Mouse (Mus musculus) limb, embryonic 11.5 days (tissue): ENCODE data around the gene Prpf6. TPM values are rescaled to one million over a fixed set of nuclear protein-coding genes. Genes with fewer than 3 reads are reported as not detected.

Experiments
- ATAC-seq: fragments of 200-750 bp; cut with Nextera tagmentation; 2 replicates; pipeline ENCODE4 v1.8.0; 2017; ENCODE audit warnings: low read depth; ENCODE audit not compliant: insufficient number of reproducible peaks, low FRiP score, low TSS enrichment
- DNase-seq: peaks from one replicate; pipeline ENCODE4 v3.0.0-alpha.2; 2015; ENCODE audit warnings: low spot score
- H3K27ac ChIP-seq: fragments of 300-500 bp; sonication (generic); replicated peaks from 2 replicates; pipeline ENCODE4 v1.5.1; 2014; ENCODE audit warnings: low read depth, mild to moderate bottlenecking, low read length
- H3K27me3 ChIP-seq: fragments of 300-500 bp; sonication (generic); 2 replicates; pipeline ENCODE4 v1.6.1; 2014; ENCODE audit warnings: mild to moderate bottlenecking, low read length, mixed read lengths; ENCODE audit not compliant: control insufficient read depth, insufficient read depth
- H3K36me3 ChIP-seq: fragments of 300-500 bp; sonication (generic); 2 replicates; pipeline ENCODE4 v1.6.1; 2014; ENCODE audit warnings: mild to moderate bottlenecking, low read length, moderate library complexity, mixed read lengths; ENCODE audit not compliant: control insufficient read depth, insufficient read depth
- H3K4me1 ChIP-seq: fragments of 300-500 bp; sonication (generic); 2 replicates; pipeline ENCODE4 v1.6.1; 2014; ENCODE audit warnings: low read length, mixed read lengths; ENCODE audit not compliant: control insufficient read depth, insufficient read depth
- H3K4me2 ChIP-seq: fragments of 300-500 bp; sonication (generic); 2 replicates; pipeline ENCODE4 v1.6.1; 2014; ENCODE audit warnings: low read depth, mild to moderate bottlenecking, moderate library complexity; ENCODE audit not compliant: severe bottlenecking
- H3K4me3 ChIP-seq: fragments of 300-500 bp; sonication (generic); 2 replicates; pipeline ENCODE4 v1.5.1; 2014; ENCODE audit warnings: low read depth, low read length
- H3K9ac ChIP-seq: fragments of 300-500 bp; sonication (generic); 2 replicates; pipeline ENCODE4 v1.6.1; 2014; ENCODE audit warnings: mild to moderate bottlenecking, low read length
- H3K9me3 ChIP-seq: fragments of 300-500 bp; sonication (generic); 2 replicates; pipeline ENCODE4 v1.6.1; 2016; ENCODE audit warnings: low read length; ENCODE audit not compliant: control insufficient read depth
- WGBS: fragments of 180-500 bp; shearing (Covaris S2); extraction: QIAGEN DNeasy Blood & Tissue Kit; methylation state at CpG from one replicate; pipeline ENCODE4 v1.1.7; 2014; 5-methylcytosine and 5-hydroxymethylcytosine counted together
- polyA plus RNA-seq: library from polyadenylated mRNA; unstranded; fragments of >200 nt; fragmentation: Nextera tagmentation; extraction: Ambion mirVana; gene quantifications from 2 replicates; pipeline ENCODE4 v1.2.1, GENCODE M21; 2014

Gene Prpf6
- polyA plus RNA-seq, 1 experiment from 2014 or later: 78.7 TPM

DNA sequence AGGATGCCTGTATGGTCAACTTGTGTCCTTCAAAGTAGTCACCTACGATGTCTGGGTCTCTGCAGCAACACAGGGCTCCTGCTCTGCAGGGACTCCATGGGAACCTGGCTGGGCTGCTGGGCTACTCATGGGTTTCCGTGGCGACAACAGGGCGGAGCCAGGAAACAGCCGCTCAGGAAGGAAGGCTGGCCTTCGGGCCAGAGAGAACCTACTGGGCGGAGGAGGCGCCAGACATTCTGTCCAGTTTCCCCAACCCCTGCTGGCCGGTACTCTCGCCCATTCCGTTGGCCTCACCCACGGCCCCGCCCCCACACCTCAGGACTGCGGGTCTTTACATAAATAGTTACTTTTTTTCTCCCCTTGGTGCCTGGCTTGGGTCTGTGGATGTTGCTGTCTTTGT is 83.8 kb downstream of the Prpf6 start:
- no peaks in the 10 kb centered on the region for H3K36me3 ChIP-seq
- ATAC-seq (peak; percentile 15; the same call in 1 of the 2 replicates), DNase-seq (peak; percentile 74)
- H3K4me1 ChIP-seq: peaks cover 30% of the 10 kb centered on the region
- WGBS: 3% methylated on average over 14 of the region's 14 CpGs
- peaks cover 34% of the 10 kb centered on the region for H3K27me3 ChIP-seq
- peak overlapping the region; percentile 47; the same call in 1 of the 2 replicates for H3K27ac ChIP-seq
- peak overlapping the region; percentile 34; the same call in 1 of the 2 replicates for H3K9ac ChIP-seq
- peak overlapping the region; percentile 33 for H3K4me2 ChIP-seq
- no peak overlapping the region for H3K4me3 ChIP-seq
- no peaks in the 10 kb centered on the region for H3K9me3 ChIP-seq

DNA sequence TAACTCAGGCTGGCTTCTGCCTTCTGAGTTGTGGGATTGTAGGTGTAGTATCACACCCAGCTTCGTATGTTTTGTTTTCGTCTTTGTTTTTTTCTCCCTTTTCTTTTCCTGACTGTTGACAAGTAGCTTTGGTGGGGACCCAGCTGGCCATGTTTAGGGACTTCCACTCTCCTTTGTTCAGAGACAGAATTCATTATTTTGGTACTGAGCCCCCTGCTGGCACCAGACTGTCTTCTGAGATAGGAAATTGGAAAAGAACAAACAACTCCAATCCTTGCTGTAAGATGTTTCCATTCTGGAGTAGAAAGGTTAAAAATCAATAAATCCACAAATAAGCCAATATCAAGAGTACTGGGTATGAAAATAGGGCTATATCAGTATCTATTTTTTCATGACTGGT is 84.8 kb downstream of the Prpf6 start:
- Histone ChIP-seq H3K9ac (no peak overlapping the region), H3K9me3 (no peaks in the 10 kb centered on the region), H3K36me3 (no peaks in the 10 kb centered on the region), H3K27ac (no peak overlapping the region), H3K4me1 (peaks cover 32% of the 10 kb centered on the region), H3K27me3 (peaks cover 24% of the 10 kb centered on the region), H3K4me3 (no peak overlapping the region), H3K4me2 (no peak overlapping the region)
- DNase-seq: no peak
- no peak for ATAC-seq
- 73% methylated on average over 2 of the region's 2 CpGs for WGBS

DNA sequence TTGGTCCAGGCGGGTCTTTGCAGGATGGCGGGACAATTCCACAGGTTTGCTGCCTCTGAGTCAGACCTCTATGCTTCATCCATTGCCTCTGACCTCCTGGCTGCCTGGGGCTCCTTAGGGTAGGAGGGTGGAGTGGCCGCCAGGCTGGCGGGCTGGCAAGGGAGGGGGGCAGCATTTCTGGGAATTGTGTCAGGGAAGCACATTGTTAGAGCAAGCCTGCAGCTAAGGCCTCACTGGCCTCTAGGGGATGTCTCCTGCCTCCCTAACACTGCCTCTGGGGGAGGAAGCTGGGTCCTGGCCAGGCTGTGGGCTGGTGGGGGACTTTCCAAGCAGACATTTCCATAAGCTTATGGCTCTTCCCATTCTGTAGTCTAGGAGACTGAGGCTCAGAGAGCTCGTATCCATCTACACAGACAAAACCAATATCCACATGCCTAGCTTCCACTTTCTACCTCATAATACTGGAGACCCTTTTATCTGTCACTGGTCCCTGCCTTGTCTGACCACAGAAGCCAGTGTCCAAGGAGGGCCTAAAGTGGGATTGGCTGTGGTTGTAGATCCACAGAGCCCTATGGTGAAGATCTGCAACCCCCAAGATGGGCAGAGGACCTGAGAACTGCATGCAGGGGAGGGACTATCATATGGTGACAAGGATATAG is 85.6 kb downstream of the Prpf6 start:
- WGBS: 66% methylated on average over 5 of the region's 5 CpGs
- Histone ChIP-seq H3K4me2 (no peak overlapping the region), H3K27ac (0 out of 2 replicates have a peak overlapping the region, but pooled peaks have one; percentile 12), H3K9ac (no peak overlapping the region), H3K4me1 (peaks cover 32% of the 10 kb centered on the region), H3K4me3 (no peak overlapping the region), H3K36me3 (no peaks in the 10 kb centered on the region), H3K27me3 (peaks cover 16% of the 10 kb centered on the region), H3K9me3 (no peaks in the 10 kb centered on the region)
- DNase-seq: no peak
- no peak for ATAC-seq

DNA sequence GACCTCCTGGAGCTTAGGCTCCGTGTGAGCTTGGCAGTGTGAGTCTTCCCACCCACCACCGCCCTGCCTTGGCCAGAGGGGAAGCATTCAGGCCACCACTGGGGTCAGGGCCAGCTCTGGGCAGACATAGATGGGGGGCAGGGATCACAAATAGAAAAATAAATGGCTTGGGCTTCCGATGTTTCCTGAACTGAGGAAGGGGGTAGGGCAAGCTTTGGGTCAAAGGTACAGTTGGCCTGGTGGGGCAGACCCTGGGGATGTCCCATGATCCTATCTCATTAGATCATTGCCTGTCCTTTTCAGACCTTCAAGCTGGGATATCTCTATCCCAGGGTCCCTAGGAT is 86.1 kb downstream of the Prpf6 start:
- no peak overlapping the region for H3K4me3 ChIP-seq
- H3K4me1 ChIP-seq: peaks cover 32% of the 10 kb centered on the region
- H3K27ac ChIP-seq: 0 out of 2 replicates have a peak overlapping the region, but pooled peaks have one; percentile 12
- no peaks in the 10 kb centered on the region for H3K36me3 ChIP-seq
- H3K9ac ChIP-seq: no peak overlapping the region
- DNase-seq (no peak), ATAC-seq (no peak)
- no peak overlapping the region for H3K4me2 ChIP-seq
- H3K9me3 ChIP-seq: no peaks in the 10 kb centered on the region
- WGBS: 58% methylated on average over 3 of the region's 3 CpGs
- peaks cover 11% of the 10 kb centered on the region for H3K27me3 ChIP-seq

DNA sequence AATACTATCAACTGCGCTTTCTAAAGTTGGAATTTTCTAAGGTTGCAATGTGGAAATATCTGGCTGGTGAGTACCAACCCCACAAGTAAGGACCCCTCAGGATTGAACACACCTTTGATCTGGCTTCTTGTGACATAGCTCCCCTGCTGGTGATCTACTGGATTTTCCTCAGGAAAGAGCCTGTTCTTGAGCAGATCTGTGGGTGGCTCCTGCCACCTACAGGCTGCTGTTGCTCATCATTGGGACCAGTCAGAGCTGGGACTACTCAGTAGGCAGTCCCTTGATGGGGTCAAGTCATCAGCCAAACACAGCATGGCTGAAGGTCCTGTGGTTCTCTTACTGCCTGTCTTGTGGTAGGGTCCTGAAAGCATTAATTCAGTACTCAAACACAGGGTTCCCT is 87.1 kb downstream of the Prpf6 start:
- no peak overlapping the region for H3K4me3 ChIP-seq
- DNase-seq (peak; percentile 79), ATAC-seq (peak; percentile 52; the same call in 1 of the 2 replicates)
- H3K36me3 ChIP-seq: no peaks in the 10 kb centered on the region
- no peak overlapping the region; the same call in 1 of the 2 replicates for H3K4me2 ChIP-seq
- no peak overlapping the region for H3K27ac ChIP-seq
- no peak overlapping the region for H3K9ac ChIP-seq
- H3K4me1 ChIP-seq: peaks cover 28% of the 10 kb centered on the region
- H3K27me3 ChIP-seq: peaks cover 4% of the 10 kb centered on the region
- 42% methylated on average over 1 of the region's 1 CpGs for WGBS
- H3K9me3 ChIP-seq: no peaks in the 10 kb centered on the region

DNA sequence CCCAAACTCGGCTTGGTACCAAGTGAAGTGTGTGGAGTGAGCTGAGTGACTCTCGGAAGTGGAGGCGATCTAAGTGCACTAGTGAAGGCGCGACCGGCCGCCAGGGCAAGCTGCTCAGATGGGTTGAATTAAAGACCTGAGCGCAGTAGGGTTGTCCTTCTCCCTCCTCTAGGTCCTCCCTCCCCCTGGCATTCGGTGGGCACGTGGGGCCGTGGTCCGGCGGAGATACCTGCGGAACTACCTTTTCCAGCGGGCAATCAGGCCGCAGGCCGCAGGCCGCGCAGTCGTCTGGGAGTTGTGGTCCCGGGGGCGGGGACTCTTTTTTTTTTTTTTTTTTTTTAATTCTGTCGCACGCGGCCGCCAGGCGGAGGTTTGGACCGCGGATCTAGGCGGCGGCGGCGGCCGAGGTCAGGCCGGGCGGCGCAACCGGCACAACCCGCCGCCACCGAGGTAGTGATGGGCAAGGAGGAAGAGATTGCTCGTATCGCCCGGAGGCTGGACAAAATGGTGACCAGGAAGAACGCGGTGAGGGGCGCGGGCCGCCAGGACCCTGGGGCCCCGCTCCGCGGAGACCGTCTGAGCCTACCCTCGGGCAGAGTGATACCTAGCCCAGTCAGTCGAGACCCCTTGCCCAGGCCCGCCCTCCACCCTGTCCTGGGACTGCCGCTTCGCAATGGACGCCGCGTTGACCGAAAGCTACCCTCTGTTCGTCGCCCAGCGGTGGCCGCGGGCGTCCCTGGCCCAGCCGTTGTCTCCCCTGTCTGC is 88.5 kb downstream of the Prpf6 start, which contains the start of gene Tcea2:
Tcea2 (plus strand) TSS at position 360 of the 765 bp plus-strand sequence.
- peaks cover 21% of the 10 kb centered on the region for H3K4me1 ChIP-seq

DNA sequence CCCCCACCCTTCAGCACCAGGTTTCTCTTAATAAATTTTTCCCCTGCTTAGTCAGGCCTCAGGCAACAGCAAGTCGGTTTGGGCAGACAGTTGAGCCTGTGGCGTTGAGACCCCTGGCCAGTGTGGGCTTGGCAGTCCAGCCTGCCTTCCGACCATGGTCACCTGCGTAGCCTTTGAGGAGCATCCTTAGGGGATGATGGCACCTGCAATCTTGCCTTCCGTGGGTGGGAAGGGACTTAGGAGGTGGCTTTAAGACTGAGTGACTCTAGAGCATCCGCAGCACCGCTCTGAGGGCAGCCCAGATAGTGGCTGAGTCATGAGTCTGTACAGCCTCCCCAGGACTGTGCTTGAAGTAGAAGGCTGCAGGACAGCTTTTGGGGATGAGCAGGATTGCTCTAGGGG is 89.0 kb downstream of the Prpf6 start:
- peak overlapping the region; percentile 88 for H3K4me2 ChIP-seq
- no peak for DNase-seq

More for the DNA sequence above, 88.5 kb downstream of the Prpf6 start, which contains the start of gene Tcea2:
- ATAC-seq (peak; percentile 56; the same call in 1 of the 2 replicates), DNase-seq (peak; percentile 85)
- WGBS: 0% methylated on average over 68 of the region's 69 CpGs
- Histone ChIP-seq H3K27ac (peak within 1 kb of the TSS; percentile 10; the same call in 1 of the 2 replicates), H3K9me3 (no peaks in the 10 kb centered on the region), H3K4me2 (peak within 1 kb of the TSS; percentile 88), H3K36me3 (no peaks in the 10 kb centered on the region), H3K9ac (peak within 1 kb of the TSS; percentile 90), H3K4me3 (peak within 1 kb of the TSS; percentile 69), H3K27me3 (no peaks in the 10 kb centered on the region)

DNA sequence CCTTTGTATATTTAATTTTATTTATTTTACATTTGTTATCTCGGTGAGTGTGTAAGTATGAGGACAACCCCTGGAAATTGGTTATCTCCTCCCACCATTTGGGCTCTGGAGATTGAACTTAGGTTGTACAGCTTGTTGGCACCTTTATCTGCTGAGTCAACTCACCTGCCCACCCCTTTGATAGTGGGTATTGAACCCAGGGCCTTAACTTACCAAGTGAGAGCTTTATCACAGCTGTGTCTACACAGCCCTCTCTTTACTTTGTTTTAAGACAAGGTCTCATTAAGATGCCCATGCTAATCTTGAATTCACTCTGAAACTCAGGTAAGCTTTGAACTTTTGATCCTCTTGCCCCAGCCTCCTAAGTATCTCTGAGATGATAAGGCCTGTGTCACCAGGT is 90.3 kb downstream of the Prpf6 start:
- Histone ChIP-seq H3K27ac (no peak overlapping the region), H3K9ac (no peak overlapping the region), H3K4me1 (peaks cover 13% of the 10 kb centered on the region), H3K9me3 (no peaks in the 10 kb centered on the region), H3K4me3 (no peak overlapping the region), H3K4me2 (no peak overlapping the region), H3K27me3 (no peaks in the 10 kb centered on the region), H3K36me3 (no peaks in the 10 kb centered on the region; the same call in 1 of the 2 replicates)
- DNase-seq (no peak), ATAC-seq (no peak)
- 94% methylated on average over 1 of the region's 1 CpGs for WGBS

More for the DNA sequence above, 89.0 kb downstream of the Prpf6 start:
- Histone ChIP-seq H3K9me3 (no peaks in the 10 kb centered on the region), H3K27ac (no peak overlapping the region), H3K9ac (peak overlapping the region; percentile 90), H3K27me3 (no peaks in the 10 kb centered on the region), H3K4me3 (peak overlapping the region; percentile 69), H3K4me1 (peaks cover 15% of the 10 kb centered on the region), H3K36me3 (no peaks in the 10 kb centered on the region)
- ATAC-seq: no peak
- 21% methylated on average over 7 of the region's 7 CpGs for WGBS
